Mouse (Mus musculus): ENCODE results near the gene Zfp853. TPM values are rescaled to one million over a fixed set of nuclear protein-coding genes. Genes with fewer than 3 reads are reported as not detected.

Zfp853 gene
- total RNA-seq, 1 experiment from 2014 or later = not detected

- ATAC-seq (ENCODE audit: extremely low read depth, insufficient number of reproducible peaks, low FRiP score, poor library complexity, severe bottlenecking) = no peak
Observed at GRCm38 (mm10) chr5:143261636-143262035, 31.8 kb downstream of the Zfp853 start.

- ATAC-seq (ENCODE audit: extremely low read depth, insufficient number of reproducible peaks, low FRiP score, poor library complexity, severe bottlenecking) = no peak
Observed at GRCm38 (mm10) chr5:143255802-143256201, 37.6 kb downstream of the Zfp853 start.

- ATAC-seq (ENCODE audit: extremely low read depth, insufficient number of reproducible peaks, low FRiP score, poor library complexity, severe bottlenecking) = no peak
Observed at GRCm38 (mm10) chr5:143255131-143255519, 38.3 kb downstream of the Zfp853 start.

GRCm38 (mm10) chr5:143254487-143255130, 38.8 kb downstream of the Zfp853 start:
- no peak for ATAC-seq (ENCODE audit: extremely low read depth, insufficient number of reproducible peaks, low FRiP score, poor library complexity, severe bottlenecking)

GRCm38 (mm10) chr5:143253881-143254486, 39.4 kb downstream of the Zfp853 start:
- no peak for ATAC-seq (ENCODE audit: extremely low read depth, insufficient number of reproducible peaks, low FRiP score, poor library complexity, severe bottlenecking)

GRCm38 (mm10) chr5:143253186-143253880, 40.1 kb downstream of the Zfp853 start:
- no peak for ATAC-seq (ENCODE audit: extremely low read depth, insufficient number of reproducible peaks, low FRiP score, poor library complexity, severe bottlenecking)

GRCm38 (mm10) chr5:143252791-143253185, 40.6 kb downstream of the Zfp853 start:
- ATAC-seq (ENCODE audit: extremely low read depth, insufficient number of reproducible peaks, low FRiP score, poor library complexity, severe bottlenecking) = no peak

- ATAC-seq (ENCODE audit: extremely low read depth, insufficient number of reproducible peaks, low FRiP score, poor library complexity, severe bottlenecking) = no peak
Observed at GRCm38 (mm10) chr5:143252039-143252438, 41.4 kb downstream of the Zfp853 start.

GRCm38 (mm10) chr5:143244926-143245325, 48.5 kb downstream of the Zfp853 start:
- ATAC-seq (ENCODE audit: extremely low read depth, insufficient number of reproducible peaks, low FRiP score, poor library complexity, severe bottlenecking) = no peak

Other genes with a start within 250 kb of the Zfp853 start
- gene Rnf216, start 180.6 kb downstream of the Zfp853 start, total RNA-seq (2017) = 102 and 127 TPM in 2 replicates
- gene Olfr718-ps1, start 146.0 kb downstream of the Zfp853 start, total RNA-seq (2017) = not detected in 2 replicates
- gene Rbak, start 112.8 kb downstream of the Zfp853 start, total RNA-seq (2017) = 12.0 and 12.5 TPM in 2 replicates
- gene Spdye4b, start 112.6 kb downstream of the Zfp853 start, total RNA-seq (2017) = 0.37 and 0.70 TPM in 2 replicates
- gene Spdye4a, start 66.7 kb downstream of the Zfp853 start, total RNA-seq (2017) = not detected in 2 replicates
- 24.3 and 25.9 TPM in 2 replicates for gene Zfp12, start 58.5 kb downstream of the Zfp853 start, total RNA-seq (2017)
- gene Zfp316, start 23.6 kb downstream of the Zfp853 start, total RNA-seq (2017) = 3.0 and 3.2 TPM in 2 replicates
- gene E130309D02Rik, start 21.7 kb upstream of the Zfp853 start, total RNA-seq (2017) = 14.1 and 15.0 TPM in 2 replicates
- 46.0 and 47.7 TPM in 2 replicates for gene Zdhhc4, start 35.6 kb upstream of the Zfp853 start, total RNA-seq (2017)
- not detected in 2 replicates for gene Grid2ip, start 63.7 kb upstream of the Zfp853 start, total RNA-seq (2017)
- gene Kdelr2, start 110.2 kb upstream of the Zfp853 start, total RNA-seq (2017) = 25.0 and 26.5 TPM in 2 replicates
- gene Daglb, start 171.0 kb upstream of the Zfp853 start, total RNA-seq (2017) = 14.5 and 15.7 TPM in 2 replicates
- gene Rac1, start 234.4 kb upstream of the Zfp853 start, total RNA-seq (2017) = 154 and 187 TPM in 2 replicates